Mouse (Mus musculus): ENCODE measurements around the gene Ksr1. TPM values are rescaled to one million over a fixed set of nuclear protein-coding genes. Genes with fewer than 3 reads are reported as not detected.
"Not testable (repeated sequence)": the region's sequence is repeated elsewhere in the genome, so short reads cannot be mapped to it uniquely, and the experiment has no call there.

Gene Ksr1
- total RNA-seq, 1 experiment from 2014 or later: 10.0 TPM

- DNase-seq: not testable (repeated sequence)
Measured at GRCm38 (mm10) chr11:79007356-79007755, 138.9 kb downstream of the Ksr1 start.

- DNase-seq: no peak
Measured at GRCm38 (mm10) chr11:79006417-79006816, 139.8 kb downstream of the Ksr1 start.

GRCm38 (mm10) chr11:79005578-79006394 is 140.4 kb downstream of the Ksr1 start:
- DNase-seq: no peak

GRCm38 (mm10) chr11:79003769-79004638 is 142.2 kb downstream of the Ksr1 start:
- DNase-seq: no peak

- no peak for DNase-seq
Measured at GRCm38 (mm10) chr11:79003053-79003768, 143.0 kb downstream of the Ksr1 start.

GRCm38 (mm10) chr11:79002551-79002951 is 143.7 kb downstream of the Ksr1 start:
- DNase-seq: no peak

GRCm38 (mm10) chr11:79001871-79002270 is 144.3 kb downstream of the Ksr1 start:
- DNase-seq: no peak

- DNase-seq: no peak
Measured at GRCm38 (mm10) chr11:78999118-78999517, 147.1 kb downstream of the Ksr1 start.

- not testable (repeated sequence) for DNase-seq
Measured at GRCm38 (mm10) chr11:78990875-78991543, 155.2 kb downstream of the Ksr1 start.

GRCm38 (mm10) chr11:78990096-78990495 is 156.1 kb downstream of the Ksr1 start:
- no peak for DNase-seq

GRCm38 (mm10) chr11:78989206-78989605 is 157.0 kb downstream of the Ksr1 start:
- not testable (repeated sequence) for DNase-seq

GRCm38 (mm10) chr11:78986311-78987002 is 159.8 kb downstream of the Ksr1 start:
- DNase-seq: no peak

GRCm38 (mm10) chr11:78985505-78985904 is 160.7 kb downstream of the Ksr1 start:
- no peak for DNase-seq

GRCm38 (mm10) chr11:78984483-78985177 is 161.6 kb downstream of the Ksr1 start, which contains the start of gene Lgals9:
Lgals9 (minus strand) TSS chr11:78984946.
- DNase-seq: peak; percentile 75

- DNase-seq: no peak
Measured at GRCm38 (mm10) chr11:78983539-78983938, 162.7 kb downstream of the Ksr1 start.

GRCm38 (mm10) chr11:78982513-78983291 is 163.5 kb downstream of the Ksr1 start:
- no peak for DNase-seq

GRCm38 (mm10) chr11:78982042-78982441 is 164.2 kb downstream of the Ksr1 start:
- DNase-seq: no peak

- DNase-seq: no peak
Measured at GRCm38 (mm10) chr11:78980083-78980634, 166.0 kb downstream of the Ksr1 start.

Data from adrenal gland, postnatal 14 days (tissue).